Mouse (Mus musculus): ENCODE measurements around the gene Pdlim5. TPM values are rescaled to one million over a fixed set of nuclear protein-coding genes. Genes with fewer than 3 reads are reported as not detected.

The Pdlim5 gene
- polyA plus RNA-seq, 1 experiment = 45.2 TPM

- no peaks in the 10 kb centered on the region for H3K27me3 ChIP-seq (ENCODE audit: control insufficient read depth, insufficient read depth, low read length, poor library complexity, severe bottlenecking)
- TF ChIP-seq CTCF (IDR thresholded peaks at IDR 0.05; ENCODE audit: low read depth, low read length) (no peak), POLR2A (IDR thresholded peaks at IDR 0.05; ENCODE audit: insufficient read depth, low read length) (no peak), EP300 (IDR thresholded peaks at IDR 0.05; ENCODE audit: insufficient read depth, low read depth, low read length) (no peak)
Observed at GRCm38 (mm10) chr3:142353218-142353617, 42.3 kb downstream of the Pdlim5 start.

GRCm38 (mm10) chr3:142350513-142350912 is 45.0 kb downstream of the Pdlim5 start:
- H3K36me3 ChIP-seq (ENCODE audit: control insufficient read depth, insufficient read depth, low read length, poor library complexity, severe bottlenecking) = no peaks in the 10 kb centered on the region
- 0 out of 2 replicates have a peak, but pooled peaks cover 2% of the 10 kb centered on the region for H3K9me3 ChIP-seq (replicated peaks; ENCODE audit: control insufficient read depth, insufficient read depth, low read length, poor library complexity, severe bottlenecking)
- no peaks in the 10 kb centered on the region for H3K27me3 ChIP-seq (ENCODE audit: control insufficient read depth, insufficient read depth, low read length, poor library complexity, severe bottlenecking)
- H3K4me3 ChIP-seq (ENCODE audit: low read depth, low read length) = no peak overlapping the region
- H3K27ac ChIP-seq (ENCODE audit: insufficient read depth, low read length) = no peak overlapping the region
- no peak for TF ChIP-seq CTCF (IDR thresholded peaks at IDR 0.05; ENCODE audit: low read depth, low read length)
- TF ChIP-seq POLR2A (IDR thresholded peaks at IDR 0.05; ENCODE audit: insufficient read depth, low read length) = no peak
- no peak for TF ChIP-seq EP300 (IDR thresholded peaks at IDR 0.05; ENCODE audit: insufficient read depth, low read depth, low read length)
- no peak overlapping the region for H3K9ac ChIP-seq (ENCODE audit: low read depth, poor library complexity, severe bottlenecking)
- H3K4me1 ChIP-seq (ENCODE audit: control insufficient read depth, insufficient read depth, low read length) = peaks cover 5% of the 10 kb centered on the region

More at GRCm38 (mm10) chr3:142353218-142353617, 42.3 kb downstream of the Pdlim5 start:
- Histone ChIP-seq H3K36me3 (ENCODE audit: control insufficient read depth, insufficient read depth, low read length, poor library complexity, severe bottlenecking) (no peaks in the 10 kb centered on the region), H3K9me3 (replicated peaks; ENCODE audit: control insufficient read depth, insufficient read depth, low read length, poor library complexity, severe bottlenecking) (0 out of 2 replicates have a peak, but pooled peaks cover 2% of the 10 kb centered on the region), H3K27ac (ENCODE audit: insufficient read depth, low read length) (no peak overlapping the region), H3K4me1 (ENCODE audit: control insufficient read depth, insufficient read depth, low read length) (peaks cover 5% of the 10 kb centered on the region), H3K9ac (ENCODE audit: low read depth, poor library complexity, severe bottlenecking) (no peak overlapping the region), H3K4me3 (ENCODE audit: low read depth, low read length) (no peak overlapping the region)

- H3K9me3 ChIP-seq (replicated peaks; ENCODE audit: control insufficient read depth, insufficient read depth, low read length, poor library complexity, severe bottlenecking) = 0 out of 2 replicates have a peak, but pooled peaks cover 2% of the 10 kb centered on the region
- peak overlapping the region; percentile 79 for H3K27ac ChIP-seq (ENCODE audit: insufficient read depth, low read length)
- H3K36me3 ChIP-seq (ENCODE audit: control insufficient read depth, insufficient read depth, low read length, poor library complexity, severe bottlenecking) = no peaks in the 10 kb centered on the region
- H3K27me3 ChIP-seq (ENCODE audit: control insufficient read depth, insufficient read depth, low read length, poor library complexity, severe bottlenecking) = no peaks in the 10 kb centered on the region
- H3K9ac ChIP-seq (ENCODE audit: low read depth, poor library complexity, severe bottlenecking) = no peak overlapping the region
- peaks cover 5% of the 10 kb centered on the region for H3K4me1 ChIP-seq (ENCODE audit: control insufficient read depth, insufficient read depth, low read length)
- no peak overlapping the region for H3K4me3 ChIP-seq (ENCODE audit: low read depth, low read length)
- TF ChIP-seq POLR2A (IDR thresholded peaks at IDR 0.05; ENCODE audit: insufficient read depth, low read length) (no peak), CTCF (IDR thresholded peaks at IDR 0.05; ENCODE audit: low read depth, low read length) (no peak), EP300 (IDR thresholded peaks at IDR 0.05; ENCODE audit: insufficient read depth, low read depth, low read length) (no peak)
Observed at GRCm38 (mm10) chr3:142348816-142349631, 46.5 kb downstream of the Pdlim5 start.

- 0 out of 2 replicates have a peak, but pooled peaks cover 2% of the 10 kb centered on the region for H3K9me3 ChIP-seq (replicated peaks; ENCODE audit: control insufficient read depth, insufficient read depth, low read length, poor library complexity, severe bottlenecking)
- TF ChIP-seq CTCF (IDR thresholded peaks at IDR 0.05; ENCODE audit: low read depth, low read length) (no peak), POLR2A (IDR thresholded peaks at IDR 0.05; ENCODE audit: insufficient read depth, low read length) (no peak), EP300 (IDR thresholded peaks at IDR 0.05; ENCODE audit: insufficient read depth, low read depth, low read length) (no peak)
- H3K9ac ChIP-seq (ENCODE audit: low read depth, poor library complexity, severe bottlenecking) = no peak overlapping the region
- H3K27me3 ChIP-seq (ENCODE audit: control insufficient read depth, insufficient read depth, low read length, poor library complexity, severe bottlenecking) = no peaks in the 10 kb centered on the region
- H3K36me3 ChIP-seq (ENCODE audit: control insufficient read depth, insufficient read depth, low read length, poor library complexity, severe bottlenecking) = no peaks in the 10 kb centered on the region
- peaks cover 5% of the 10 kb centered on the region for H3K4me1 ChIP-seq (ENCODE audit: control insufficient read depth, insufficient read depth, low read length)
- no peak overlapping the region for H3K4me3 ChIP-seq (ENCODE audit: low read depth, low read length)
- no peak overlapping the region for H3K27ac ChIP-seq (ENCODE audit: insufficient read depth, low read length)
Observed at GRCm38 (mm10) chr3:142346261-142346660, 49.2 kb downstream of the Pdlim5 start.

GRCm38 (mm10) chr3:142345235-142346125 is 50.0 kb downstream of the Pdlim5 start:
- peaks cover 5% of the 10 kb centered on the region for H3K4me1 ChIP-seq (ENCODE audit: control insufficient read depth, insufficient read depth, low read length)
- H3K9ac ChIP-seq (ENCODE audit: low read depth, poor library complexity, severe bottlenecking) = no peak overlapping the region
- TF ChIP-seq POLR2A (IDR thresholded peaks at IDR 0.05; ENCODE audit: insufficient read depth, low read length) = no peak
- TF ChIP-seq CTCF (IDR thresholded peaks at IDR 0.05; ENCODE audit: low read depth, low read length) = no peak
- no peak for TF ChIP-seq EP300 (IDR thresholded peaks at IDR 0.05; ENCODE audit: insufficient read depth, low read depth, low read length)
- no peak overlapping the region for H3K4me3 ChIP-seq (ENCODE audit: low read depth, low read length)
- H3K36me3 ChIP-seq (ENCODE audit: control insufficient read depth, insufficient read depth, low read length, poor library complexity, severe bottlenecking) = no peaks in the 10 kb centered on the region
- H3K9me3 ChIP-seq (replicated peaks; ENCODE audit: control insufficient read depth, insufficient read depth, low read length, poor library complexity, severe bottlenecking) = 0 out of 2 replicates have a peak, but pooled peaks cover 2% of the 10 kb centered on the region
- no peaks in the 10 kb centered on the region for H3K27me3 ChIP-seq (ENCODE audit: control insufficient read depth, insufficient read depth, low read length, poor library complexity, severe bottlenecking)
- no peak overlapping the region for H3K27ac ChIP-seq (ENCODE audit: insufficient read depth, low read length)

Data from ES-Bruce4 (cell line).